26 mouse cellular contexts compared by ENCODE assay signal in genomic region chr4:99770555-99770954, GRCm38 (mm10). TPM values are rescaled to one million over a fixed set of nuclear protein-coding genes. Genes with fewer than 3 reads are reported as not detected.
DNase-seq lines count a peak whose midpoint lies in the region; ATAC-seq and TF ChIP-seq lines count a peak whose summit lies in the region.
"Had no signal": no experiment of that assay in that cellular context is flagged by ENCODE, and none has a peak within 500 bp of the region (broad histone marks: within the 10 kb centered on the region; RNA-seq: fewer than 3 reads in every experiment).

No protein-coding gene starts in this region.

- no peak overlapping the region for H3K4me3 ChIP-seq in lung, postnatal 0 days (ENCODE audit: low read depth, low read length)
- H3K4me3 ChIP-seq in forebrain, embryonic 14.5 days (ENCODE audit: low read depth, low read length): no peak overlapping the region
- H3K4me3 ChIP-seq: embryonic facial prominence, embryonic 10.5 days; hindbrain, embryonic 12.5 days; liver, embryonic 15.5 days had no signal

- no peak overlapping the region for H3K4me2 ChIP-seq in lung, postnatal 0 days (replicated peaks; ENCODE audit: low read depth, low read length)
- H3K4me2 ChIP-seq in forebrain, embryonic 14.5 days (ENCODE audit: low read length): no peak overlapping the region
- H3K4me2 ChIP-seq: heart, embryonic 11.5 days; hindbrain, embryonic 12.5 days; liver, embryonic 15.5 days; midbrain, embryonic 11.5 days had no signal

- no peaks in the 10 kb centered on the region for H3K4me1 ChIP-seq in lung, postnatal 0 days (ENCODE audit: insufficient read depth, low read depth, low read length)
- H3K4me1 ChIP-seq in forebrain, embryonic 14.5 days (ENCODE audit: control insufficient read depth, insufficient read depth, low read length): no peaks in the 10 kb centered on the region
- H3K4me1 ChIP-seq: embryonic facial prominence, embryonic 10.5 days; hindbrain, embryonic 12.5 days; liver, embryonic 15.5 days had no signal

- no peaks in the 10 kb centered on the region for H3K27me3 ChIP-seq in lung, postnatal 0 days (replicated peaks; ENCODE audit: insufficient read depth, low read length)
- H3K27me3 ChIP-seq in forebrain, embryonic 14.5 days (replicated peaks; ENCODE audit: control insufficient read depth, insufficient read depth, low read length): no peaks in the 10 kb centered on the region
- H3K27me3 ChIP-seq: CH12.LX; hindbrain, embryonic 12.5 days; liver, embryonic 15.5 days; Patski had no signal

- no peak for TF ChIP-seq EP300 in lung, postnatal 0 days (IDR thresholded peaks at IDR 0.05)

- no peaks in the 10 kb centered on the region for H3K9me3 ChIP-seq in lung, postnatal 0 days (ENCODE audit: low read length)
- no peaks in the 10 kb centered on the region for H3K9me3 ChIP-seq in forebrain, embryonic 14.5 days (replicated peaks; ENCODE audit: control insufficient read depth, low read length)
- H3K9me3 ChIP-seq: embryonic facial prominence, embryonic 10.5 days; G1E; hindbrain, embryonic 12.5 days; liver, embryonic 15.5 days had no signal

- peak; percentile 23 for ATAC-seq in lung, postnatal 0 days
- ATAC-seq in forebrain, embryonic 14.5 days: no peak
- ATAC-seq: forebrain, embryonic 16.5 days; intestine, postnatal 0 days; Patski had no signal

- no peak overlapping the region for H3K27ac ChIP-seq in lung, postnatal 0 days (ENCODE audit: low read length)
- no peak overlapping the region for H3K27ac ChIP-seq in forebrain, embryonic 14.5 days (ENCODE audit: low read depth, low read length)
- H3K27ac ChIP-seq: embryonic facial prominence, embryonic 10.5 days; hindbrain, embryonic 12.5 days; liver, embryonic 15.5 days; stomach, postnatal 0 days had no signal

- no peak for TF ChIP-seq CTCF in lung, postnatal 0 days (IDR thresholded peaks at IDR 0.05)

- DNase-seq in kidney, adult 9 months: peak; percentile 7
- no peak for DNase-seq in kidney, adult 11 months
- DNase-seq in ovary, postnatal 14 days (ENCODE audit: low spot score): peak; percentile 7
- no peak for DNase-seq in ovary, postnatal 10 days (ENCODE audit: low spot score)
- DNase-seq in kidney, postnatal 25 days: peak; percentile 38 to 43
- DNase-seq in lung, postnatal 0 days (ENCODE audit: low spot score): peak; percentile 24
- DNase-seq in forebrain, embryonic 14.5 days (ENCODE audit: low spot score): no peak
- DNase-seq in B cell, adult 2 months: no peak
- DNase-seq: cerebellum, adult 11-12 months; cerebellum, postnatal 10 days; gastrocnemius, postnatal 10 days; left cerebral cortex, postnatal 4 days; liver; right cerebral cortex, postnatal 14 days; thymus, postnatal 14 days had no signal

- no peaks in the 10 kb centered on the region for H3K36me3 ChIP-seq in lung, postnatal 0 days (ENCODE audit: insufficient read depth, low read length)
- no peaks in the 10 kb centered on the region for H3K36me3 ChIP-seq in forebrain, embryonic 14.5 days (ENCODE audit: control insufficient read depth, insufficient read depth, low read length)
- H3K36me3 ChIP-seq: embryonic facial prominence, embryonic 10.5 days; hindbrain, embryonic 12.5 days; liver, embryonic 15.5 days had no signal

- WGBS in lung, postnatal 0 days: 59% methylated on average over 5 of the region's 5 CpGs
- 96% methylated on average over 5 of the region's 5 CpGs for WGBS in forebrain, embryonic 14.5 days

- no peak overlapping the region for H3K9ac ChIP-seq in lung, postnatal 0 days (replicated peaks; ENCODE audit: low read depth)
- H3K9ac ChIP-seq in forebrain, embryonic 14.5 days (ENCODE audit: low read length): no peak overlapping the region
- H3K9ac ChIP-seq: hindbrain, embryonic 12.5 days; liver, embryonic 15.5 days had no signal

RNA-seq across cellular contexts. Expression of gene Alg6, which starts 55.1 kb away (rescaled TPM):
- polyA plus RNA-seq in lung, postnatal 0 days (2015; fragmentation: Nextera tagmentation; extraction: Ambion mirVana): 7.3 and 10.0 TPM in 2 replicates
- polyA plus RNA-seq in forebrain, embryonic 14.5 days (2014; fragmentation: Nextera tagmentation; extraction: Ambion mirVana): 7.4 and 8.6 TPM in 2 replicates

RNA-seq across cellular contexts. Expression of gene Efcab7, which starts 58.4 kb away (rescaled TPM):
- polyA plus RNA-seq in lung, postnatal 0 days (2015; fragmentation: Nextera tagmentation; extraction: Ambion mirVana): 11.3 and 13.1 TPM in 2 replicates
- polyA plus RNA-seq in forebrain, embryonic 14.5 days (2014; fragmentation: Nextera tagmentation; extraction: Ambion mirVana): 24.7 and 25.1 TPM in 2 replicates

Comparison
In these comparisons a context has a peak if more than half of its experiments do, and no peak if none do; other contexts are left out.
1. DNase-seq: peak in kidney, adult 9 months (single experiment), ovary, postnatal 14 days (single experiment), kidney, postnatal 25 days (2 of 2) and lung, postnatal 0 days (single experiment); none in kidney, adult 11 months (single experiment), ovary, postnatal 10 days (single experiment), forebrain, embryonic 14.5 days (single experiment) and B cell, adult 2 months (0 of 2).